Mouse (Mus musculus): ENCODE data around the gene Olfr323.

Olfr323 gene

DNA sequence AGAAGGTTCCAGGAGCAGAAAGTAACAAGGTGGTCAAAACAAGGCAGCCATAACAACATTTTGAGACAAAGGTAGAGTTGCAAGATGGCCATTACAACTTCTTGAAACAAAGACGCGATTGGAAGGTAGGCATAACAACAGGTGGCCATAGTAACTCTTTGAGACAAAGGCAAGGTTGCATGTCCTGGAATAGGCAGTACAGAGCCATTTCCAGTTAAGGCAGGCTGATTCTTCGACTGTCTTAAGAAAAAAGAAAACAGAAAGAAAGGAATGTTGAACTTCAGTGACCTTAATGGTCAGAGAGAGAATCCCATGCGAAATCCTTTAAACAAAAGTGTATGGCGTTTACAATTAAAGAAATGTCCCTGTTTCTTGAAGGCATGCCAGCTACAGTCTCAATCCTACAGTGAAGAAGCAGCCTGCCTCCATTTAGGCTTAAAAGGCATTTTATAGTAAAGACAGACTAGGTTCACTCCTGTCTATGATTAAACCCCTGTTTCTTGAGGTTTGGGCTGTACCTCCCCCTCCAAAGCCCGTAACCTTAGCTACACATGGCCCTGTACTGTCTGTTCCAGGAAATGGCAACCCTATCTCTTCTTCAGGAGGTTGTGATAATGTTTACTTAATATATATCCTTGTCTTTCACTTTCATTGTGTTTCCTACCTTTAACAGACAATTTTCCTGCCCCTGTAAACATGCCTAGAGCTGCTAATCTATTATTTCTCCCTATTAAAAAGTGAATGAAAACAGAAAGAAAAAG, 27.3 kb downstream of the Olfr323 start:
- DNase-seq (ENCODE audit: low read depth, low spot score): peak; percentile 37

GRCm38 (mm10) chr11:58602062-58602461, 28.2 kb downstream of the Olfr323 start:
- no peak for DNase-seq (ENCODE audit: low read depth, low spot score)

- no peak for DNase-seq (ENCODE audit: low read depth, low spot score)
Measured at GRCm38 (mm10) chr11:58597837-58598236, 32.5 kb downstream of the Olfr323 start.

- no peak for DNase-seq (ENCODE audit: low read depth, low spot score)
Measured at GRCm38 (mm10) chr11:58594814-58595213, 35.5 kb downstream of the Olfr323 start, which contains the start of gene Olfr324. TSS of gene Olfr324 (plus strand) at chr11:58595114.

DNA sequence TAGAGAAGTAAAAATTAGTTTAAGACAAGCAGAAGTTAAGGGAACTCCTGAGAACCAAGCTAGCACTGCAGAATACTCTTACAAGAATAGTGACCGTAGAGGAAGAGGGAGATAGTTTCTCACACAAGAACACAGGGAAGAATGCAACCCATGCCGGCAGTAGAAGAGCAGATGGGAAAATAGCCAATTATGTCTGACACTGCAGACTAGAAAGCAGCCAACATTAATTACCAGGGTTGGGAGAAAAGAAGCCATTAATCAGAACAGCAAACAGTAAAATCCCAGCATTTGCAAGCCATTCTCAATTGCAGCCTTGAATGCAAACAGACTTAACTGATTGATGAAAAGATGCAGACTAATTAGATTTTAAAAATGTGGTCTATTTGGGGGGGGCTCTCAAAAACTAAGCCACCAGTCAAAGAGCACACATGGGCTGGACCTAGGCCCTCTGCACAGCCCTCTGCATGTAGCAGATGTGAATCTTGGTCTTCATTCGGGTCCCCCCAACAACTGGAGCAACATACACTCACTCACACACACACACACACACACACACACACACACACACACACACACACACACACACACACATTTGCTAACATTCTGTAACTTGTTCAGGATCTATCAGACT, 41.6 kb downstream of the Olfr323 start:
- no peak for DNase-seq (ENCODE audit: low read depth, low spot score)

- DNase-seq (ENCODE audit: low read depth, low spot score): peak; percentile 35
Measured at GRCm38 (mm10) chr11:58587898-58588348, 42.4 kb downstream of the Olfr323 start.

DNA sequence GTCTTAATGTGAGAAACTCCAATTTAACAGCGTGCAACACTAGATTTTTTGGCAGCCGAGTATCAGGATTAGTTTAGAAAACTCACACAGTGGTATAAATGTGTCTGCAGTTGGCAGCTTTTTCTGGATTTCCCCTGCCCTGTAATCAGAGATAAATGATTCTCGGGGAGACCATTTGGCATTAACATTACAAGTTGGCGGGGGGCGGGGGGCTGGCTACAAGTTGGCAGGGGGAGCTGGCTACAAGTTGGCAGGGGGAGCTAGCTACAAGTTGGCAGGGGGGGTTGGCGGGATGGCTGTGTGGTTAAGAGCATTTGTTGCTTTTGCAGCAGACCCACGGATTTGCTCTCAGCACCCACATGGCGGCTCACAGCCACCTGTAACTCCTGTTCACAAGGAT, 51.7 kb downstream of the Olfr323 start:
- DNase-seq (ENCODE audit: low read depth, low spot score): no peak

DNA sequence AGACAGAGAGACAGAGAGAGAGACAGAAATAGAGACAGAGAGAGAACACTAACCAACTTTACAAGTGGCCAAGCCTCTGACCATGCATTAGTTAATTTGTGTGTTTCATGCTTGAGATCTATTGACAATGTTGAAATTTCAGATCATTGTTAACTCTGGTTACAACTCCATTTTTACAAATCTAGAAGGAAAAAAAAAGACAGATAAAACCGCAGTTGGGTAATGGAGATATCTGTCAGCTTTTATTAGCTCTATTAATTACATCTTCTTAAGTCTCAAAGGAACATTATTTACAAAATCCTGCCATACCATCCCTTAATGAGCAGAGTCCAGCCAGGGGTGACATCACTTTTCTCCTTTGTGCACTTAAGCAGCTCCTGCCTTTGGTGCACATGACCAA, 52.9 kb downstream of the Olfr323 start, which contains the start of gene Olfr325:
Olfr325 (plus strand) TSS at position 301 of the 400 bp plus-strand sequence.
- no peak for DNase-seq (ENCODE audit: low read depth, low spot score)
